Mouse (Mus musculus) kidney, postnatal 14 days (tissue): ENCODE results near the gene Actrt2.

ENCODE experiments used
- DNase-seq: peaks from one replicate; pipeline ENCODE4 v3.0.0; 2022; ENCODE audit warnings: mixed read lengths

The Actrt2 gene

GRCm38 (mm10) chr4:154682311-154682710 is 14.6 kb upstream of the Actrt2 start:
- DNase-seq: no peak

GRCm38 (mm10) chr4:154675441-154676000 is 7.9 kb upstream of the Actrt2 start:
- no peak for DNase-seq

- DNase-seq: no peak
These were observed 7.3 kb upstream of the Actrt2 start for GRCm38 (mm10) chr4:154674966-154675365.

DNA sequence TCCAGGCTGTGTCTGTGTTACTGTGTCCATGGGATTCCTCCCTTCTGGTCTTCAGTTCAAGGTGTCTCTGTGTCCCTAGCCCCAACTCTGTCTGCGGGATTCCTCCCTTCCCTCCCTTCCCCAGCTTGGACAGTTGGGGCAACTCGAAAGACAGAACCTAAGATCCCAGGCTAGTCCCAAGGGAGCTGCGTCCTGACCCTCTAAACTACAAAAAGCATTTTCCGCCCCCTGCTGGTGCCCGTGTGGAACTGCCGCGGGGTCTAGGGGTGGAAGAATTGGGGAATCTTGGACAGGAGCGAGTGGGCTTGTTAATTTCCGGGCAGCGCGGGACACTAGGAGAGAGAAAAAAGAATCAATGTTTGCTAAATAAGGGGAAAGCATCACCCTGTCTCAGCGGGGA is 6.9 kb upstream of the Actrt2 start:
- peak; percentile 57 for DNase-seq

DNA sequence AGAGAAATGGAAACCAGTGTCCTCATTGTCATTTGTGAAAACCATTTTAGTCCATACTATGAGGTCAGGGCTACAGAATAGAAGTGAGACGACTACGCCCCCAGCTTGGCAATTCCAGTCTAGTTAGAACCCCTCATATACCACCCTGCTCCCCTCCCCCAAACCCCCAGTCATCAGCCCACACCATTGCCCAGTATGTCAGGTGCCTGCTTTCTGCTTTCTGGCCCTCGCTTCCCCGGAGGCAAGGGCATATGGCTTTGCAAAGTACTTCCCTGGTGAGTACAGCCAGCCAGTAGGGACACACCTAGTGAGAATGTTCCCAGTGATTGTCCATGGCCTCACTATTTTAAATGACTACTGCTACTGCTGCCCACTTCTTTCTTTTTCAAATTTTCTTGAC is 6.3 kb upstream of the Actrt2 start:
- DNase-seq: peak; percentile 34

DNA sequence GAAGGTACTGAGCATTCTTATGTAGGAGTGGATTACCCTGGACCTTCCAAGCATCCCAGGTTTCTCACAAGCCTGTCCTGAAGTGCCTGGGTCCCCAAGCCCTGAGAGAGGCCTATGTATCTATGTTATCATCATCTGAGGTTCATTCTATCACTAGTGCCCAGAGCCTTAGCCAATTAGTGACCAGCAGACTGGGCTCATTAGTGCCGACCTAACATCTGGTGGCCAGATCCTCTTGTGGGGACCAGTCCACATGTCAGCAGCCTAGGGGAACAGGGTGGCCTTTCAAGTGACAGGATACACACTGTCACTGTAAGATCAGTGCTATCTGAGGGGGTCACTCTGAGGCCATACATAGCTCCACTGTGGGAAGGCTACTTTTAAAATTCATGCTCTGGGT is 4.4 kb upstream of the Actrt2 start:
- DNase-seq: no peak

DNA sequence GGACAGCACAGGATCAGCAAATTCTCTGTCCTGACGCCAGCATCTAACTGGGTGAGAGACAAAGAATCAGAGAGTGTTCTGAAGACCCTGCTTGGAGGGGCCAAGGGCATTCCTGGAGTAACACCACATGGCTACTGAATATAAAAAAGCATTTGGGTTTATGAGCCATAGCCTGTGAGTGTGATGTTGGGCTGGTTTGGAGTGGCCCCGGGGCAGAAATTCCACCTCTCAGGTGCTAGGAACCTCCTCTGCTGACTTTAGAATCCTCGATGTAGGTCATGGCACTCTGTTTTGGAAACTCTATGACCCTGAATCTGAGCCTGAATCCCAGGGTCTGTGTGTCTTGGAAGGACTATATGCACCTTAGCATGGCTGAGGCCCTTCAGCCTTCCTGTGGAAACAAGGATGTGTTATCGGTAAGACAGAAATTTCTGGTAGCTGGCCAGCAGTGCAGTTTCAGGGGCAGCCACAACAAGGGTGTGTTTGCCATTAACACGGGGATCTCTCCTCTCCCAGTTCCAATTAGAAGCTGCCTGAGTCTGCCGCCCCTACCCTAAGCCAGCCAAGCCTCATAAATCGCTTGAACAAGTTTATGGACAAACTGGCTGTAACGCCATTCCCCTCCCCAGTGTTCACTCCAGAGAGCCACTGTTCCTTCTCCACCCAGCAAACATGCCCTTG is 3.7 kb upstream of the Actrt2 start:
- peak; percentile 78 for DNase-seq

DNA sequence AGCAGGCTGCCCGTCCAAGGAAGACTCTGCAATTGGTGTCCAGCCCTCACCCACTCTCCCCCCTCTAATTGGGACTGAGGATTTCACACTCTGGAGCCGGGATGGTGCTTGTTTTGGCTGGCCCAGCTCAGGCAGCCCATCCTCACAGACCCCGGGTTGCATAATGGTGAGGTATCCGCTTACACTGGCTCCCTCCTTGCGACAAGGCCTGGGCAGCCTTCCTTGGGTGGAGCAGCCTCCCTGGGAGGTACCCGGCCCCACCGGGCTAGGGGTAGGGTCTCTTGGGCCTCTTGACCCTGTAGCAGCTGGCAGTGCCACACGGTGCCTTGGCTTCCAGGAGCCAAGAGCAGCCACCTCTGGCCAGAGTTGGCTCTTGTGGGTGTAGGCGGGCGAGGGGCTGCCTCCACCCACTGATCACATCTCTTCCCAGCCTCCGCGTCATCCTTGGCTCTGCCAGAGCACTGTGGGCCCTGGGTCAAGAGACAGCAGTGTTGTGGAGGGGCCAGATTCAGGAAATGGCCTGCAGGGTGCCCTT is 4.9 kb downstream of the Actrt2 start:
- no peak for DNase-seq

DNA sequence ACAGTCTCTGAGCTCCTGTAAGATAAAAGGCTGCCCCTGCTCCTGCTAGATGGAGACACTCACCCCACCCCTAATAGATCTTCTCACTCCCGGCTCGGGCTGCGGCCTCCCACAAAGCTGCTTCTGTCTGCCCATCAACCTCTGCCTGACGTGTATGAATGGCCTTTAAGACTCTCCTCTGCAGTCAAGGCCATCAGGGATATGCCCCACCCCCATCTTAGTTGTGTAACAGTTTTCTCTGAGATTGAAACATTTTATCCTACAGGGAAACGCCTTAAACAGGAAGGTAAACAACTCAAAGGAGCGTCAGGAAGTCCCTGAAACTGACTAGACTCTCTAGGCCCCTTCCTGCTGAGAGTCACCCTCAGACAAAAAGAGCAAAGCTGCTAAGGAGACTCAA is 6.4 kb downstream of the Actrt2 start:
- DNase-seq: no peak

GRCm38 (mm10) chr4:154660025-154660424 is 7.6 kb downstream of the Actrt2 start:
- no peak for DNase-seq

DNA sequence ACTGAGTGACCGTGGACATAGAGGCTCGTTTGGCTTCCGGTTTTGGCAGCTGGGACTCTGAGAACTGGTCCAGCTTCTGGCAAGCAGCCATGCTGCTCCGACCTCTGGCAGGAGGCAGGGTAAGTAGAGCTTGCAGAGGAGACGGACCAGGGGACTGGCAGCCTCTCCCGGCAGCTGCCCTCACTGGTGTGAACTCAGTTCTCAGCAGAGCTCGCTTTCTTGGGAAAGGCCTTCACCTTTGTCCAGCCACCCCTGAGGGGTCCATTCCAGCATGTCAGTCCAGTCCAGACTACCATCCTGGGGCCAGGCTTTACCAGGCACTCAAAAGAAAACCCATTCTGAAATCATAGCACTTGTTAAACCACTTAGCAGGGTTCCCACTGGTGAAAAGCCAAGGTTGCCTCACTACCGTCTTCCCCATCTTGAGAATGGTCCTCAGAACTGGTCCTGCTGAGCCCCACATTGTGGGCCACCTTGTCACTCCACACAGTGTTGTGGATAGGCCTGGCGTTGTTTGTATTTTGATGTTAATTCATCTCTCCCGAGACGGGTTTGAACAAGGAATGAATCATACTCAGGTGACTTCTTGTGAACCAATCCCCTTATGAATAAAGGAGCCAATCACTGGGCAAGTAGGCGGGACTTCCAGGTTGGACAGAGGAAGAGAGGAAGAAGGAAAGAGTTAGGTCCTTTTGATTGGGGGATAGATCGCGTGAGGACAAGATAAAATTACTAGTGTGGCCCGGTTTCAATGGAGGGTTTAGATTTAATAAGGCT is 12.3 kb downstream of the Actrt2 start:
- peak; percentile 49 for DNase-seq

GRCm38 (mm10) chr4:154652494-154652893 is 15.2 kb downstream of the Actrt2 start:
- DNase-seq: no peak

GRCm38 (mm10) chr4:154649083-154649747 is 18.5 kb downstream of the Actrt2 start:
- no peak for DNase-seq

- peak; percentile 66 for DNase-seq
These were observed 25.2 kb downstream of the Actrt2 start for GRCm38 (mm10) chr4:154642496-154642895.

DNA sequence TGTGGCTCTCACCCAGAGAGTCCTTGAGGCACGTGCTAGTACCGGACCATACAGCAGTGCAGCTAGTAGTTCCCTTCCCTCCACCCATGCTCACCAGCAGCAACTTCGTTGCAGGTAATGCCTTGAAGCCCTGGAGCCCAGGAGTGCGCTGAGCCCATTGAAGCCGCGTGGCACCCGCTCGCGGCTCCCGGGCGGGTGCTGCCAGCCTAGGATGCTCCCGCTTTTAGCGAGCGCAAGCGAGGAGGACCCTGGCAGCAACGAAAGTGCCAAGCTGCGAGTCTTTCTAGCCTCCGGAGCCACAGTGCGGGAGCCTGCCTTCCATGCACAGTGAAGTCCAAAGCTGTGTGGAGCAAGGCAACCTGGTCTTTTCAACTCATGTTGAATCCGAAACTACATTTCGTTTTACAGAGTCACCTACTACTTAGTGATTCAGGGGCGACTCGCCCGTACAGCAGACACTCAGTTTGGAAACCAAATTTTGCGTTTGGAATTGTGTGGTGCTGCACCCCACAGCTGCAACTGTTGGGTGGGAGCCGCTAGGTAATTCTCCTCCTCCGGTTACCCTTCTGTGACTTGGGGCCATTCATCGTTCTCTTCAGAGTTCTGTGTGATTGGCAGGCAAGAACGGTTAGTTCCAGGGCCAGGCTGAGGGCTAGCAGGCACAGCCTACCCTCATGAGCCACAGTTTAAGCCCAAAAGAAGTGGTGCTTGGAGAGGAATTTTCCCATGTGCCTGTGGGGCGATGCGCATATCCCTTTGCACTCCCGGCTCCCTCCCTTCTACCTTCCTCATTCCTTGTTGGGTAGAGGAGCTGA is 26.2 kb downstream of the Actrt2 start:
- DNase-seq: peak; percentile 28

- no peak for DNase-seq
These were observed 27.0 kb downstream of the Actrt2 start for GRCm38 (mm10) chr4:154640443-154641295.

DNA sequence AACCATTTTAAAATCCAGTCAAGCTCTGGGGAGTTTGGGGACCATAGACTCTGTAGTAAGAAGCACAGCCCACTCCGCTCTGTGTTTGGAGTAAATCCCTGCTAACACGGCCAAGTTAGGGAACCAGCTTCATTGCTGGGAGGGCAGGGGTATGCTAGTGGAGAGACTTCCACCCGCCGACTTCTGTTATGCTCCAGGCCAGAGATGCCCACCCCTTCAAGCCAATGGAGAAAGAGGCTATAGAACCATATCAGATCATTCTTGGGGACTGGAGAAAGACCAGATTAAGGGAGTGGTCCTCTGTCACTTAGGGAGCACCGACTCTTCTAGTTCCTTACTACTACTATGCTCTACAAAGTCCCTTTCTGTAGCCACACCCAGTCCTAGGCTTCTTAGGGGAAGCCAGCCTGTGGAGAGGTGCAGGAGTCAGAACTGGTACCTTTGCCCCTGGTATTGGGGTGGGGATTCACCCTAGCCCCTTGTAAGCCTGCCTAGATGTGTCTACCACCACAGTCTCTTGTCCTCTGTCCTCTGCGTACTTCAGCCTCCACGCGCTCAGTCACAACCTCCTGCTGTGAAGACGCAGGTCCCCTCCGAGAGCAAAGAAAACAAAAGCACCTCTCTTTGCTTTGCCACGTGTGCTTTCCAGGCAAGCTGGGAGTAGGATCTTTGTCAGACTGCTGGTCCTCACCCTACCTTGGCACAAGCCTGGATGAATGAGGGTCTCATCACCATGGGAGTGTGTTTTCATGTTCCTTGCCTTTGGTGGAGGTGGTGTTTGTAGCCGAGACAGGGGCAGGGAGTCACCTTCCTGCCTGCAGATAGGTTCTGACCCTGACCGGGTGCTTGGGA is 27.9 kb downstream of the Actrt2 start:
- DNase-seq: no peak

DNA sequence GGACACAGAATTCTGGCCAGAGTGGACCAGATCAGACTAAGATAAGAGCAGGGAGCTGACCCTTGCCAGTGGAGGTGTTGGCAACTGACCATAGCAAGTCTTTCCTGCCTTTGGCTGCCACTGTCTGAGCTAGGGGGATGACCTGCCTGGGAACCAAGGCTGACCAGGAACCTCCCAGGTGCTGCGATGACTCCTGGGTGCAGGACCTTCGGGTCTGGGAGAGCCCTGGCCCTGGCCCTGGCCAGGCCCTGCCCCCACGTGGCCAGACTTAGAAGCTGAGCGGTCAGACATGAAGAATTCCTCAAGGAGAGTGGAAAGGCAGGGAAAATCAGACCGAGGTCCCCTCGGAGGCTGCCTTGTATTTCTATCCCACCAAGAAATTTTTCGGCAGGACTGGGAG is 28.5 kb downstream of the Actrt2 start:
- peak; percentile 69 for DNase-seq

- peak; percentile 31 for DNase-seq
These were observed 29.3 kb downstream of the Actrt2 start for GRCm38 (mm10) chr4:154638320-154638886.
